Mouse (Mus musculus) thymus, adult 2 months (tissue): ENCODE data around the gene P3h4. TPM values are rescaled to one million over a fixed set of nuclear protein-coding genes. Genes with fewer than 3 reads are reported as not detected.

Source experiments
- DNase-seq: peaks from one replicate; pipeline ENCODE4 v3.0.0; 2021
- H3K27ac ChIP-seq: fragments of 200-500 bp; 2 replicates; pipeline ENCODE4 v1.5.1; 2012; ENCODE audit warnings: low read length, control low read depth; ENCODE audit not compliant: control insufficient read depth, insufficient read depth
- H3K27me3 ChIP-seq: fragments of 200-500 bp; 2 replicates; pipeline ENCODE4 v1.6.1; 2012; ENCODE audit warnings: mild to moderate bottlenecking, low read length, moderate library complexity, mixed read lengths; ENCODE audit not compliant: control insufficient read depth, insufficient read depth
- H3K36me3 ChIP-seq: fragments of 200-500 bp; 2 replicates; pipeline ENCODE4 v1.6.1; 2012; ENCODE audit warnings: mild to moderate bottlenecking, low read length, moderate library complexity; ENCODE audit not compliant: control insufficient read depth, insufficient read depth
- H3K4me1 ChIP-seq: fragments of 200-500 bp; replicated peaks from 2 replicates; pipeline ENCODE4 v1.6.1; 2012; ENCODE audit warnings: low read length; ENCODE audit not compliant: control insufficient read depth, insufficient read depth
- H3K4me3 ChIP-seq: fragments of 200-500 bp; 2 replicates; pipeline ENCODE4 v1.5.1; 2012; ENCODE audit warnings: mild to moderate bottlenecking, low read length, control low read depth, moderate library complexity; ENCODE audit not compliant: control insufficient read depth, insufficient read depth
- CTCF ChIP-seq: fragments of 200-500 bp; IDR thresholded peaks from 2 replicates; pipeline ENCODE4 v1.5.1; 2012; ENCODE audit warnings: mild to moderate bottlenecking, control low read depth, low read length, moderate library complexity, borderline replicate concordance; ENCODE audit not compliant: control insufficient read depth, poor library complexity, insufficient read depth; ENCODE audit errors: extremely low read depth
- POLR2A ChIP-seq: fragments of 200-500 bp; IDR thresholded peaks from 2 replicates; pipeline ENCODE4 v1.6.1; 2012; ENCODE audit warnings: mild to moderate bottlenecking, low read length, control low read depth, moderate library complexity; ENCODE audit not compliant: control insufficient read depth, poor library complexity, insufficient read depth; ENCODE audit errors: extremely low read depth
- WGBS: fragments of 180-500 bp; shearing (Covaris S2); methylation state at CpG from one replicate; pipeline ENCODE4 v1.1.7; 2018; 5-methylcytosine and 5-hydroxymethylcytosine counted together
- polyA plus RNA-seq: library from polyadenylated mRNA; depleted of rRNA; stranded (reverse); fragments of >200 nt; gene quantifications from 2 replicates; pipeline ENCODE4 v1.2.3, GENCODE M21; 2012; rRNA removed

Gene P3h4
- 22.3 and 23.6 TPM in 2 replicates for polyA plus RNA-seq

- H3K4me1 ChIP-seq, result peaks cover 57% of the 10 kb centered on the region
- peak within 1 kb of the TSS; percentile 53 for H3K4me3 ChIP-seq
- 9% methylated on average over 93 of the region's 93 CpGs for WGBS
- DNase-seq, result peak; percentile 74
- no peaks in the 10 kb centered on the region for H3K36me3 ChIP-seq
- H3K27me3 ChIP-seq, result no peaks in the 10 kb centered on the region; the same call in 1 of the 2 replicates
- H3K27ac ChIP-seq, result no peak within 1 kb of the TSS
- TF ChIP-seq CTCF, result peak; percentile 73; the same call in 1 of the 2 replicates
- no peak for TF ChIP-seq POLR2A
These were observed at the start of gene P3h4 for GRCm38 (mm10) chr11:100414021-100414913. P3h4 (minus strand) TSS chr11:100414836.

- H3K36me3 ChIP-seq, result peaks cover 24% of the 10 kb centered on the region
- WGBS, result 98% methylated on average over 10 of the region's 10 CpGs
- H3K4me1 ChIP-seq, result no peaks in the 10 kb centered on the region
- no peaks in the 10 kb centered on the region for H3K27me3 ChIP-seq
- H3K4me3 ChIP-seq, result no peak overlapping the region
- H3K27ac ChIP-seq, result no peak overlapping the region
- no peak for TF ChIP-seq CTCF
- no peak for TF ChIP-seq POLR2A
- no peak for DNase-seq
These were observed 48.1 kb upstream of the P3h4 start for GRCm38 (mm10) chr11:100462699-100463098.

- no peak overlapping the region for H3K27ac ChIP-seq
- peaks cover 10% of the 10 kb centered on the region for H3K36me3 ChIP-seq
- TF ChIP-seq POLR2A (no peak), CTCF (no peak)
- no peak overlapping the region for H3K4me3 ChIP-seq
- no peaks in the 10 kb centered on the region for H3K27me3 ChIP-seq
- no peak for DNase-seq
- no peaks in the 10 kb centered on the region for H3K4me1 ChIP-seq
- 95% methylated on average over 5 of the region's 5 CpGs for WGBS
These were observed 43.1 kb upstream of the P3h4 start for GRCm38 (mm10) chr11:100457711-100458110.

- Histone ChIP-seq H3K4me1 (no peaks in the 10 kb centered on the region), H3K27me3 (no peaks in the 10 kb centered on the region), H3K36me3 (peaks cover 5% of the 10 kb centered on the region; the same call in 1 of the 2 replicates), H3K4me3 (no peak overlapping the region), H3K27ac (no peak overlapping the region)
- 69% methylated on average over 4 of the region's 4 CpGs for WGBS
- no peak for DNase-seq
- TF ChIP-seq CTCF (no peak), POLR2A (no peak)
These were observed 42.6 kb upstream of the P3h4 start for GRCm38 (mm10) chr11:100457247-100457646.

GRCm38 (mm10) chr11:100442625-100443024, 28.0 kb upstream of the P3h4 start:
- peaks cover 3% of the 10 kb centered on the region; the same call in 1 of the 2 replicates for H3K36me3 ChIP-seq
- no peak for TF ChIP-seq POLR2A
- TF ChIP-seq CTCF, result no peak
- H3K4me1 ChIP-seq, result peaks cover 9% of the 10 kb centered on the region
- H3K4me3 ChIP-seq, result no peak overlapping the region
- no peaks in the 10 kb centered on the region for H3K27me3 ChIP-seq
- 90% methylated on average over 6 of the region's 6 CpGs for WGBS
- DNase-seq, result no peak
- no peak overlapping the region for H3K27ac ChIP-seq

GRCm38 (mm10) chr11:100441797-100442196, 27.2 kb upstream of the P3h4 start, which contains the start of the genes Nt5c3b and Klhl10:
Nt5c3b (minus strand) TSS chr11:100441808.
Klhl10 (plus strand) TSS chr11:100441917.
- TF ChIP-seq POLR2A, result no peak
- TF ChIP-seq CTCF, result no peak
- Histone ChIP-seq H3K27ac (peak within 1 kb of the TSS; percentile 69), H3K4me1 (peaks cover 9% of the 10 kb centered on the region), H3K27me3 (no peaks in the 10 kb centered on the region), H3K36me3 (peaks cover 9% of the 10 kb centered on the region; the same call in 1 of the 2 replicates), H3K4me3 (peak within 1 kb of the TSS; percentile 80)
- DNase-seq, result no peak
- WGBS, result 93% methylated on average over 8 of the region's 8 CpGs
